Mouse (Mus musculus): ENCODE measurements around the gene Fbxo40. TPM values are rescaled to one million over a fixed set of nuclear protein-coding genes. Genes with fewer than 3 reads are reported as not detected.

Gene Fbxo40
- polyA plus RNA-seq, 1 experiment from 2014 or later: not detected

- Histone ChIP-seq H3K27me3 (ENCODE audit: control insufficient read depth, insufficient read depth, low read length) (no peaks in the 10 kb centered on the region), H3K27ac (replicated peaks; ENCODE audit: low read depth, low read length) (no peak overlapping the region), H3K36me3 (ENCODE audit: control insufficient read depth, insufficient read depth, low read length) (peaks cover 78% of the 10 kb centered on the region), H3K4me1 (ENCODE audit: control insufficient read depth, insufficient read depth, low read length) (no peaks in the 10 kb centered on the region), H3K9me3 (ENCODE audit: control insufficient read depth, low read length) (no peaks in the 10 kb centered on the region), H3K4me3 (replicated peaks; ENCODE audit: low read depth, low read length) (no peak overlapping the region), H3K4me2 (ENCODE audit: low read length) (no peak overlapping the region), H3K9ac (replicated peaks; ENCODE audit: low read length) (no peak overlapping the region)
- 88% methylated on average over 11 of the region's 11 CpGs for WGBS
- ATAC-seq (ENCODE audit: low FRiP score, low TSS enrichment) (no peak), DNase-seq (no peak)
Observed at GRCm38 (mm10) chr16:36930231-36931136, 59.8 kb downstream of the Fbxo40 start.

DNA sequence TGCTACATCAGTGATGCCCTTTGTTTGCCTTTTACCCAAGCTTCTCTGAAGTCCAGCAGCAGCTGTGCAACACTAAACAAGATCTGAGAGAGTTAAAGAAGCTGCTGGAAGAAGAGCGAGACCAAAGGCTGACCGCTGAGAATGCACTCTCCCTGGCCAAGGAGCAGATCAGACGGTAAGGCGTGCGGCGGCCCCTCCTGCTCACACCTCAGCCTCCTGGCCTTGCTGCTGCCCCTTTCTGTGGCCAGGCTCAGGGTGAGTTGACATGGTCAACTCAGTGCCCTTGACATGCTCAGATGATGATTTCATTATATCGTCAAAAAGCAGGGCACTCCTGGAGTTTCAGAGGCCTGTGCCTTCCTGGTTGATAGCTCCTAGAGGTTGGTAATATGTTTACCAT, 61.1 kb downstream of the Fbxo40 start:
- no peaks in the 10 kb centered on the region for H3K27me3 ChIP-seq (ENCODE audit: control insufficient read depth, insufficient read depth, low read length)
- H3K9me3 ChIP-seq (ENCODE audit: control insufficient read depth, low read length): no peaks in the 10 kb centered on the region
- H3K36me3 ChIP-seq (ENCODE audit: control insufficient read depth, insufficient read depth, low read length): peaks cover 87% of the 10 kb centered on the region
- no peak overlapping the region for H3K9ac ChIP-seq (replicated peaks; ENCODE audit: low read length)
- no peak overlapping the region for H3K4me3 ChIP-seq (replicated peaks; ENCODE audit: low read depth, low read length)
- H3K4me1 ChIP-seq (ENCODE audit: control insufficient read depth, insufficient read depth, low read length): no peaks in the 10 kb centered on the region
- no peak overlapping the region for H3K4me2 ChIP-seq (ENCODE audit: low read length)
- no peak for ATAC-seq (ENCODE audit: low FRiP score, low TSS enrichment)
- WGBS: 95% methylated on average over 7 of the region's 7 CpGs
- DNase-seq: no peak
- no peak overlapping the region for H3K27ac ChIP-seq (replicated peaks; ENCODE audit: low read depth, low read length)

GRCm38 (mm10) chr16:36928106-36928500, 62.2 kb downstream of the Fbxo40 start:
- H3K4me3 ChIP-seq (replicated peaks; ENCODE audit: low read depth, low read length): no peak overlapping the region
- no peak overlapping the region for H3K27ac ChIP-seq (replicated peaks; ENCODE audit: low read depth, low read length)
- no peaks in the 10 kb centered on the region for H3K4me1 ChIP-seq (ENCODE audit: control insufficient read depth, insufficient read depth, low read length)
- no peak for ATAC-seq (ENCODE audit: low FRiP score, low TSS enrichment)
- H3K9me3 ChIP-seq (ENCODE audit: control insufficient read depth, low read length): no peaks in the 10 kb centered on the region
- no peak overlapping the region for H3K4me2 ChIP-seq (ENCODE audit: low read length)
- H3K9ac ChIP-seq (replicated peaks; ENCODE audit: low read length): no peak overlapping the region
- 93% methylated on average over 8 of the region's 8 CpGs for WGBS
- DNase-seq: no peak
- peaks cover 85% of the 10 kb centered on the region for H3K36me3 ChIP-seq (ENCODE audit: control insufficient read depth, insufficient read depth, low read length)
- H3K27me3 ChIP-seq (ENCODE audit: control insufficient read depth, insufficient read depth, low read length): no peaks in the 10 kb centered on the region

DNA sequence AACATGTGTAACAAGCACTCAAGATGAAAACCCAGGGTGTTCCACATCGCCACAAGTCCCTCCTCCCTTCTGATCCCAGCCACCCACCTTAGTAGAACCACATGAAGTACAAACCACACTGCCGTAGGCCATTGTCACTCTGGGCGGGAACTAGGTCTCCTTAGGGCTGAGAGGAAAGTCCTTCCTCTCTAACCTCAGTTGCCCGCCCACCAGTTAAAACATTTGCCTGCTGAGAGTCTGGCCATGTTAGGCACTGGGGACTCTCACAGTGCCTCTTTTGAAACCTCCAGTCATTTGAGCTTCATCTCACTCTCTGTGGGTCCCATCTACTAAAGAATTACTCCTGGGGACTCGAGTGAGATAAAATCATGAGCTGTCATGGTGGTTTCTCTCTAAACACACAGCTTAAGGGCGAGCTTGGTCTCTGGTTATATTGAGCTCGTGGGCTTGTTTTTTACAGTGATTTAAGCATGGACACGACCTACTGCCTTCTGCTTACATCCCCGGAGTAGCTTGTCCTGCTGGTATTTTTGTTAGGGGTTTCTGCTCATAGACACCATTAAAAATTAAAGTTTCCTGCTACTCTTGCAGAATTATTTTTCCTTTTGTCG, 62.7 kb downstream of the Fbxo40 start:
- ATAC-seq (ENCODE audit: low FRiP score, low TSS enrichment): no peak
- no peak overlapping the region for H3K4me3 ChIP-seq (replicated peaks; ENCODE audit: low read depth, low read length)

DNA sequence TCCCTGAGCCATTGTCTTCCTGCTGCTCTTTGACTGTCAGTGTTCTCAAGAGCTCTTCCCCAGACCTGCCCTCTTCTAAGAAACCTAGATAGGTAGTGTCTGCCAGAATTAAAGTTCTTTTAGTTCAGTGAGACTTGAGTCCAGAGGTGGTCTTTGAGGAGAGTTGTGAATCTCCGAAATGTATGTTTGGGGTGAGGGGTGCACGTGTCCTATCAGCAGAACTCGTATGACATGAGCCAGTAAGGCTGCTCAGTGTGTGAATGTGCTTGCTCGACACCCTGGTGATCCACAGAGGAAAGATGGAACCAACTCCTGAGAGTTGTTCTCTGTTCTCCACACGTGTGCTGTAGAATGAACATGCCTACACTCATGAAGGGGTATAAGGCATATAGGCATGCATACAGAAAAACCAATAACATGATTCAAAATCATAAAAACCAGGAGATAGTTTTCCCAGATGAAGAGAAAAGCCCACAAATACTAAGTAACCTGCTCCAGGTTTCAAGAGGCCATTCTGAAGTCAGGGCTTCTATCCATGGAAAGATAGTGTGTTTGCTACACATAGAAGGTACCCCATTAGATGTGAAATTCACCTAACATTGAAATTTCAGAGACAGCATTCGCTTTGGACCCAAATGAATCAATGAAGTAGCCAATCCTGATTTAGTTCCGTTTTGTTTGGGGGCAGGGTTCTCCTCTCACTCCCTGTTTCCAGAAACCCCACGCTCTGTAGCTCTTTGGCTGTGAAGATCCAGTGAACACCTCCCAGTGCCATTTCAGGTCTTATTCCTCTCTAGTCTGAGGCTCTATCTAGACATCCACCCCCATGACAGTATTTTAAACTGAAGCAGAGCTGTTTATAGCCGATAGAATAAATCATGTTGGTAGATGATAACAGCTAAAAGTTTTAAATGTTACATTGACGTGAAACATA, 63.5 kb downstream of the Fbxo40 start:
- WGBS: 93% methylated on average over 10 of the region's 10 CpGs
- DNase-seq (no peak), ATAC-seq (ENCODE audit: low FRiP score, low TSS enrichment) (no peak)
- Histone ChIP-seq H3K27me3 (ENCODE audit: control insufficient read depth, insufficient read depth, low read length) (no peaks in the 10 kb centered on the region), H3K9ac (replicated peaks; ENCODE audit: low read length) (no peak overlapping the region), H3K4me2 (ENCODE audit: low read length) (no peak overlapping the region), H3K9me3 (ENCODE audit: control insufficient read depth, low read length) (no peaks in the 10 kb centered on the region), H3K4me1 (ENCODE audit: control insufficient read depth, insufficient read depth, low read length) (no peaks in the 10 kb centered on the region), H3K36me3 (ENCODE audit: control insufficient read depth, insufficient read depth, low read length) (peaks cover 76% of the 10 kb centered on the region), H3K27ac (replicated peaks; ENCODE audit: low read depth, low read length) (no peak overlapping the region), H3K4me3 (replicated peaks; ENCODE audit: low read depth, low read length) (no peak overlapping the region)

More for the DNA sequence above, 62.7 kb downstream of the Fbxo40 start:
- H3K36me3 ChIP-seq (ENCODE audit: control insufficient read depth, insufficient read depth, low read length): peaks cover 80% of the 10 kb centered on the region
- H3K4me2 ChIP-seq (ENCODE audit: low read length): no peak overlapping the region
- no peak overlapping the region for H3K27ac ChIP-seq (replicated peaks; ENCODE audit: low read depth, low read length)
- no peaks in the 10 kb centered on the region for H3K4me1 ChIP-seq (ENCODE audit: control insufficient read depth, insufficient read depth, low read length)
- H3K27me3 ChIP-seq (ENCODE audit: control insufficient read depth, insufficient read depth, low read length): no peaks in the 10 kb centered on the region
- WGBS: 90% methylated on average over 10 of the region's 10 CpGs
- DNase-seq: no peak
- H3K9me3 ChIP-seq (ENCODE audit: control insufficient read depth, low read length): no peaks in the 10 kb centered on the region
- H3K9ac ChIP-seq (replicated peaks; ENCODE audit: low read length): no peak overlapping the region

DNA sequence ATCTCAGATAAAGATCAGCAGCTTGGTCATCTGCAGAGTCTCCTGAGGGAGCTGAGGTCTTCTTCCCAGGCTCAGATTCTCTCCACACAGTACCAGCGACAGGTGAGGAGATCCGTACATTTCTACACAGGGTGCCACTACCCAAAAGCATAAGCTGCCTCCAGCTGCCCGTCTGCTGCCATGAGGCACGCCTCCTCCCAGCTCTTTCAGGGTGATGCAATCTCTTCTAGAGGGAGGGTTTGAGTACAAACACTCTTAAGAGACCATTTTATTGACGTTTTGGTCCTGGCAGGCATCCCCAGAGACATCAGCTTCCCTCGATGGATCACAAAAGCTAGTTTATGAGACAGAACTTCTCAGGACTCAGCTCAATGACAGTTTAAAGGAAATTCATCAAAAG, 64.5 kb downstream of the Fbxo40 start:
- ATAC-seq (ENCODE audit: low FRiP score, low TSS enrichment): no peak
- H3K36me3 ChIP-seq (ENCODE audit: control insufficient read depth, insufficient read depth, low read length): peaks cover 71% of the 10 kb centered on the region

DNA sequence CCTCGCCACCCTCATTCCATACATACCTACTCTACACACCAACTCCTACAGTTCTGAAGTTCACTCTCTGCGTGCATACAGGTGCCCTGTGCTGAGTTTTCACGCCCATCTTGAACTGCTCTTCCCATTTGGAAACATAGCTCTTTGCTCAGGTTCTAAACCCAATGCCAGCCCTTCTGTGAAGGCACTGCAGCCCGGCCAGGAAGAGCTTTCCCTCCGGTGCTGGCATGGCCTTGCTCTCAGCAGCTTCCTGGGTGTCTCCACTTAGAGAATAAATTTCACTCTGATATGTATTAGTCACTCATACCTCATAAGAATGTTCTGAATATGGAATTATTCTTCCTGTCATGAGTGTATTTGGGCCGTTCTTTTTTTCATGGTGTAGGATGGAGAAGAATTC, 64.9 kb downstream of the Fbxo40 start:
- 97% methylated on average over 6 of the region's 6 CpGs for WGBS
- no peak for ATAC-seq (ENCODE audit: low FRiP score, low TSS enrichment)
- Histone ChIP-seq H3K4me1 (ENCODE audit: control insufficient read depth, insufficient read depth, low read length) (no peaks in the 10 kb centered on the region), H3K9me3 (ENCODE audit: control insufficient read depth, low read length) (no peaks in the 10 kb centered on the region), H3K36me3 (ENCODE audit: control insufficient read depth, insufficient read depth, low read length) (peaks cover 71% of the 10 kb centered on the region), H3K27ac (replicated peaks; ENCODE audit: low read depth, low read length) (no peak overlapping the region), H3K9ac (replicated peaks; ENCODE audit: low read length) (no peak overlapping the region), H3K4me2 (ENCODE audit: low read length) (no peak overlapping the region), H3K27me3 (ENCODE audit: control insufficient read depth, insufficient read depth, low read length) (no peaks in the 10 kb centered on the region), H3K4me3 (replicated peaks; ENCODE audit: low read depth, low read length) (no peak overlapping the region)
- DNase-seq: no peak

More for the DNA sequence above, 64.5 kb downstream of the Fbxo40 start:
- no peaks in the 10 kb centered on the region for H3K9me3 ChIP-seq (ENCODE audit: control insufficient read depth, low read length)
- H3K4me2 ChIP-seq (ENCODE audit: low read length): no peak overlapping the region
- DNase-seq: no peak
- H3K27ac ChIP-seq (replicated peaks; ENCODE audit: low read depth, low read length): no peak overlapping the region
- WGBS: 86% methylated on average over 6 of the region's 6 CpGs
- no peak overlapping the region for H3K9ac ChIP-seq (replicated peaks; ENCODE audit: low read length)
- H3K27me3 ChIP-seq (ENCODE audit: control insufficient read depth, insufficient read depth, low read length): no peaks in the 10 kb centered on the region
- no peak overlapping the region for H3K4me3 ChIP-seq (replicated peaks; ENCODE audit: low read depth, low read length)
- H3K4me1 ChIP-seq (ENCODE audit: control insufficient read depth, insufficient read depth, low read length): no peaks in the 10 kb centered on the region

- H3K36me3 ChIP-seq (ENCODE audit: control insufficient read depth, insufficient read depth, low read length): peaks cover 71% of the 10 kb centered on the region
Observed at GRCm38 (mm10) chr16:36924312-36924711, 66.0 kb downstream of the Fbxo40 start.

More at GRCm38 (mm10) chr16:36924312-36924711, 66.0 kb downstream of the Fbxo40 start:
- Histone ChIP-seq H3K27ac (replicated peaks; ENCODE audit: low read depth, low read length) (no peak overlapping the region), H3K9ac (replicated peaks; ENCODE audit: low read length) (no peak overlapping the region), H3K27me3 (ENCODE audit: control insufficient read depth, insufficient read depth, low read length) (no peaks in the 10 kb centered on the region), H3K4me1 (ENCODE audit: control insufficient read depth, insufficient read depth, low read length) (no peaks in the 10 kb centered on the region), H3K4me3 (replicated peaks; ENCODE audit: low read depth, low read length) (no peak overlapping the region), H3K4me2 (ENCODE audit: low read length) (no peak overlapping the region), H3K9me3 (ENCODE audit: control insufficient read depth, low read length) (no peaks in the 10 kb centered on the region)
- ATAC-seq (ENCODE audit: low FRiP score, low TSS enrichment) (no peak), DNase-seq (no peak)
- 95% methylated on average over 8 of the region's 8 CpGs for WGBS
